Mouse (Mus musculus): ENCODE measurements around the gene Cdk5r2. TPM values are rescaled to one million over a fixed set of nuclear protein-coding genes. Genes with fewer than 3 reads are reported as not detected.

The Cdk5r2 gene
- polyA plus RNA-seq, 1 experiment from 2014 or later = 11.6 TPM

- H3K9me3 ChIP-seq (replicated peaks) = no peaks in the 10 kb centered on the region
- WGBS = under 1% methylated on average over 74 of the region's 74 CpGs
- peak overlapping the region; percentile 73 for H3K4me3 ChIP-seq (replicated peaks)
- H3K27me3 ChIP-seq (replicated peaks) = peaks cover 4% of the 10 kb centered on the region; the same call in 1 of the 2 replicates
- peaks cover 59% of the 10 kb centered on the region for H3K4me1 ChIP-seq
- H3K36me3 ChIP-seq = no peaks in the 10 kb centered on the region
- peak overlapping the region; percentile 83 for H3K4me2 ChIP-seq
- peak overlapping the region; percentile 86 for H3K27ac ChIP-seq (replicated peaks)
- ATAC-seq (ENCODE audit: low FRiP score) = no peak
- peak overlapping the region; percentile 88 for H3K9ac ChIP-seq (replicated peaks)
These were observed 1.1 kb downstream of the Cdk5r2 start for GRCm38 (mm10) chr1:74855651-74856438.

GRCm38 (mm10) chr1:74856439-74856720 is 1.6 kb downstream of the Cdk5r2 start:
- Histone ChIP-seq H3K4me2 (peak overlapping the region; percentile 83), H3K4me3 (replicated peaks) (peak overlapping the region; percentile 73), H3K36me3 (no peaks in the 10 kb centered on the region), H3K27me3 (replicated peaks) (peaks cover 4% of the 10 kb centered on the region; the same call in 1 of the 2 replicates), H3K4me1 (peaks cover 54% of the 10 kb centered on the region), H3K27ac (replicated peaks) (peak overlapping the region; percentile 86), H3K9ac (replicated peaks) (peak overlapping the region; percentile 88), H3K9me3 (replicated peaks) (no peaks in the 10 kb centered on the region)
- 0% methylated on average over 10 of the region's 11 CpGs for WGBS
- ATAC-seq (ENCODE audit: low FRiP score) = no peak

- Histone ChIP-seq H3K4me1 (peaks cover 50% of the 10 kb centered on the region), H3K27me3 (replicated peaks) (peaks cover 4% of the 10 kb centered on the region; the same call in 1 of the 2 replicates), H3K4me3 (replicated peaks) (peak overlapping the region; percentile 73), H3K4me2 (peak overlapping the region; percentile 83), H3K36me3 (no peaks in the 10 kb centered on the region), H3K27ac (replicated peaks) (peak overlapping the region; percentile 86), H3K9me3 (replicated peaks) (no peaks in the 10 kb centered on the region), H3K9ac (replicated peaks) (peak overlapping the region; percentile 88)
- WGBS = 1% methylated on average over 7 of the region's 7 CpGs
- no peak for ATAC-seq (ENCODE audit: low FRiP score)
These were observed 2.1 kb downstream of the Cdk5r2 start for GRCm38 (mm10) chr1:74856791-74857190.

- peak overlapping the region; percentile 83 for H3K4me2 ChIP-seq
- no peaks in the 10 kb centered on the region for H3K9me3 ChIP-seq (replicated peaks)
- 6% methylated on average over 20 of the region's 20 CpGs for WGBS
- ATAC-seq (ENCODE audit: low FRiP score) = no peak
- peak overlapping the region; percentile 20; the same call in 1 of the 2 replicates for H3K27ac ChIP-seq (replicated peaks)
- peak overlapping the region; percentile 73 for H3K4me3 ChIP-seq (replicated peaks)
- no peaks in the 10 kb centered on the region for H3K36me3 ChIP-seq
- peak overlapping the region; percentile 88 for H3K9ac ChIP-seq (replicated peaks)
- peaks cover 4% of the 10 kb centered on the region; the same call in 1 of the 2 replicates for H3K27me3 ChIP-seq (replicated peaks)
- peaks cover 48% of the 10 kb centered on the region for H3K4me1 ChIP-seq
These were observed 2.5 kb downstream of the Cdk5r2 start for GRCm38 (mm10) chr1:74857201-74857600.

- 6% methylated on average over 4 of the region's 4 CpGs for WGBS
- H3K9ac ChIP-seq (replicated peaks) = peak overlapping the region; percentile 88
- ATAC-seq (ENCODE audit: low FRiP score) = no peak
- peaks cover 48% of the 10 kb centered on the region for H3K4me1 ChIP-seq
- H3K9me3 ChIP-seq (replicated peaks) = no peaks in the 10 kb centered on the region
- peak overlapping the region; percentile 73 for H3K4me3 ChIP-seq (replicated peaks)
- peak overlapping the region; percentile 85 for H3K27ac ChIP-seq (replicated peaks)
- peak overlapping the region; percentile 83 for H3K4me2 ChIP-seq
- H3K36me3 ChIP-seq = no peaks in the 10 kb centered on the region
- peaks cover under 1% of the 10 kb centered on the region; the same call in 1 of the 2 replicates for H3K27me3 ChIP-seq (replicated peaks)
These were observed 2.9 kb downstream of the Cdk5r2 start for GRCm38 (mm10) chr1:74857677-74858076.

- Histone ChIP-seq H3K27me3 (replicated peaks) (no peaks in the 10 kb centered on the region), H3K9me3 (replicated peaks) (no peaks in the 10 kb centered on the region), H3K4me2 (peak overlapping the region; percentile 83), H3K4me1 (peaks cover 48% of the 10 kb centered on the region), H3K4me3 (replicated peaks) (peak overlapping the region; percentile 73), H3K36me3 (no peaks in the 10 kb centered on the region), H3K9ac (replicated peaks) (peak overlapping the region; percentile 88), H3K27ac (replicated peaks) (peak overlapping the region; percentile 85)
- WGBS = under 1% methylated on average over 29 of the region's 29 CpGs
- ATAC-seq (ENCODE audit: low FRiP score) = peak; percentile 77
These were observed 3.5 kb downstream of the Cdk5r2 start for GRCm38 (mm10) chr1:74858171-74858719.

- H3K4me2 ChIP-seq = peak overlapping the region; percentile 83
- WGBS = 3% methylated on average over 16 of the region's 16 CpGs
These were observed 4.1 kb downstream of the Cdk5r2 start for GRCm38 (mm10) chr1:74858805-74859204.

GRCm38 (mm10) chr1:74859223-74859984 is 4.7 kb downstream of the Cdk5r2 start:
- peak overlapping the region; percentile 44; the same call in 1 of the 2 replicates for H3K9ac ChIP-seq (replicated peaks)
- no peaks in the 10 kb centered on the region for H3K9me3 ChIP-seq (replicated peaks)
- peak overlapping the region; percentile 83 for H3K4me2 ChIP-seq
- ATAC-seq (ENCODE audit: low FRiP score) = no peak
- H3K27me3 ChIP-seq (replicated peaks) = no peaks in the 10 kb centered on the region
- WGBS = 38% methylated on average over 6 of the region's 6 CpGs
- H3K4me3 ChIP-seq (replicated peaks) = peak overlapping the region; percentile 73
- H3K27ac ChIP-seq (replicated peaks) = peak overlapping the region; percentile 85
- H3K36me3 ChIP-seq = no peaks in the 10 kb centered on the region
- H3K4me1 ChIP-seq = peaks cover 39% of the 10 kb centered on the region

More at GRCm38 (mm10) chr1:74858805-74859204, 4.1 kb downstream of the Cdk5r2 start:
- Histone ChIP-seq H3K36me3 (no peaks in the 10 kb centered on the region), H3K27me3 (replicated peaks) (no peaks in the 10 kb centered on the region), H3K9ac (replicated peaks) (peak overlapping the region; percentile 44), H3K4me1 (peaks cover 45% of the 10 kb centered on the region), H3K27ac (replicated peaks) (peak overlapping the region; percentile 85), H3K4me3 (replicated peaks) (peak overlapping the region; percentile 73), H3K9me3 (replicated peaks) (no peaks in the 10 kb centered on the region)
- peak; percentile 2; the same call in 1 of the 2 replicates for ATAC-seq (ENCODE audit: low FRiP score)

GRCm38 (mm10) chr1:74861783-74862182 is 7.0 kb downstream of the Cdk5r2 start:
- no peak for ATAC-seq (ENCODE audit: low FRiP score)
- H3K4me2 ChIP-seq = no peak overlapping the region
- H3K36me3 ChIP-seq = no peaks in the 10 kb centered on the region
- peaks cover 31% of the 10 kb centered on the region for H3K4me1 ChIP-seq
- H3K27me3 ChIP-seq (replicated peaks) = no peaks in the 10 kb centered on the region
- H3K9me3 ChIP-seq (replicated peaks) = no peaks in the 10 kb centered on the region
- no peak overlapping the region for H3K27ac ChIP-seq (replicated peaks)
- no peak overlapping the region for H3K9ac ChIP-seq (replicated peaks)
- no peak overlapping the region for H3K4me3 ChIP-seq (replicated peaks)

- Histone ChIP-seq H3K4me1 (no peaks in the 10 kb centered on the region; the same call in 1 of the 2 replicates), H3K9me3 (replicated peaks) (no peaks in the 10 kb centered on the region), H3K27ac (replicated peaks) (no peak overlapping the region), H3K4me2 (no peak overlapping the region), H3K9ac (replicated peaks) (no peak overlapping the region), H3K27me3 (replicated peaks) (peaks cover 9% of the 10 kb centered on the region; the same call in 1 of the 2 replicates), H3K36me3 (no peaks in the 10 kb centered on the region), H3K4me3 (replicated peaks) (no peak overlapping the region)
- ATAC-seq (ENCODE audit: low FRiP score) = no peak
- WGBS = 60% methylated on average over 2 of the region's 2 CpGs
These were observed 17.5 kb downstream of the Cdk5r2 start for GRCm38 (mm10) chr1:74872218-74872617.

- Histone ChIP-seq H3K27ac (replicated peaks) (no peak overlapping the region), H3K4me2 (no peak overlapping the region), H3K9me3 (replicated peaks) (no peaks in the 10 kb centered on the region), H3K27me3 (replicated peaks) (peaks cover 47% of the 10 kb centered on the region), H3K36me3 (no peaks in the 10 kb centered on the region), H3K4me3 (replicated peaks) (no peak overlapping the region), H3K9ac (replicated peaks) (no peak overlapping the region), H3K4me1 (peaks cover 10% of the 10 kb centered on the region)
- no peak for ATAC-seq (ENCODE audit: low FRiP score)
- 60% methylated on average over 3 of the region's 3 CpGs for WGBS
These were observed 22.5 kb downstream of the Cdk5r2 start for GRCm38 (mm10) chr1:74877199-74877598.
